Mouse (Mus musculus) midbrain, embryonic 10.5 days (tissue): ENCODE results near the gene Adamts18. TPM values are rescaled to one million over a fixed set of nuclear protein-coding genes. Genes with fewer than 3 reads are reported as not detected.
A peak's percentile ranks its signal among the peaks of the same experiment; 100 is the strongest.

Experiments
- DNase-seq: peaks from one replicate; pipeline ENCODE4 v3.0.0-alpha.2; 2017; ENCODE audit warnings: low spot score
- H3K27ac ChIP-seq: fragments of 300-500 bp; sonication (generic); replicated peaks from 2 replicates; pipeline ENCODE4 v1.5.1; 2016; ENCODE audit warnings: mild to moderate bottlenecking
- H3K27me3 ChIP-seq: fragments of 300-500 bp; sonication (generic); 2 replicates; pipeline ENCODE4 v1.6.1; 2016; ENCODE audit warnings: low read depth, mild to moderate bottlenecking; ENCODE audit not compliant: poor library complexity, severe bottlenecking
- H3K36me3 ChIP-seq: fragments of 300-500 bp; sonication (generic); 2 replicates; pipeline ENCODE4 v1.6.1; 2016; ENCODE audit warnings: mild to moderate bottlenecking, moderate library complexity
- H3K4me1 ChIP-seq: fragments of 300-500 bp; sonication (generic); 2 replicates; pipeline ENCODE4 v1.6.1; 2016
- H3K4me3 ChIP-seq: fragments of 300-500 bp; sonication (generic); 2 replicates; pipeline ENCODE4 v1.5.1; 2016; ENCODE audit warnings: mild to moderate bottlenecking, moderate library complexity
- H3K9me3 ChIP-seq: fragments of 300-500 bp; sonication (generic); replicated peaks from 2 replicates; pipeline ENCODE4 v1.6.1; 2016; ENCODE audit warnings: mild to moderate bottlenecking
- WGBS: fragments of 180-500 bp; shearing (Covaris S2); methylation state at CpG from one replicate; pipeline ENCODE4 v1.1.7; 2016; 5-methylcytosine and 5-hydroxymethylcytosine counted together
- polyA plus RNA-seq: library from polyadenylated mRNA; unstranded; fragments of >200 nt; fragmentation: Nextera tagmentation; extraction: Ambion mirVana; gene quantifications from 2 replicates; pipeline ENCODE4 v1.2.1, GENCODE M21; 2016

Gene Adamts18
- polyA plus RNA-seq, result 0.73 and 1.00 TPM in 2 replicates

DNA sequence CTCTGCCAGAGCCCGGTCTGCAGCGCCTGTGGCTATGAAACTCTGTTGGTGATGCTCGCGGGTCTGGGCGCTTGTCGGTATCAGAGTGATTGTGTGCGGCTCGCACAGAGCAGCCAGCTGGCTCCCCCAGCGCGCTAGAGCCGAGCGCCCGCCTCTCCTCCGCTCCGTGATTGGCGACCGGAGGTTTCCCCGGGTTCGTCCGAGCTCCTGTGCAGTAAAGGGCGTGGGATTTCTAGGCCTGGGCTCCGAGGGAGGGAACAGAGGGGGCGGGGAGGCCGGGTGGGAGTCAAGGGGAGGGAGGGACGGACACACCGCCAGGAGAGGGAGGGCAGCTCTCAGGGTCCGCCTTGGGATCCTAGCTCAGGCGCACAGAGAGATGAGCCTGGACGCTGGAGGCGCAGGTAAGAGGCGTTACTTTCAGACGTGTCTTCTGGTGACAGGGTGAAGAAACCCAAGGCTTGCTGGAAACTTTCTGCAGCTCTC lies at the start of gene Adamts18:
Gene Adamts18, minus strand, starts transcription at position 86 of the 483 bp plus-strand sequence.
- Histone ChIP-seq H3K9me3 (peaks cover 5% of the 10 kb centered on the region; the same call in 1 of the 2 replicates), H3K36me3 (no peaks in the 10 kb centered on the region), H3K27ac (peak within 1 kb of the TSS; percentile 75), H3K4me1 (peaks cover 17% of the 10 kb centered on the region), H3K4me3 (peak within 1 kb of the TSS; percentile 79), H3K27me3 (peaks cover 54% of the 10 kb centered on the region)
- under 1% methylated on average over 32 of the region's 32 CpGs for WGBS
- peak; percentile 58 for DNase-seq

DNA sequence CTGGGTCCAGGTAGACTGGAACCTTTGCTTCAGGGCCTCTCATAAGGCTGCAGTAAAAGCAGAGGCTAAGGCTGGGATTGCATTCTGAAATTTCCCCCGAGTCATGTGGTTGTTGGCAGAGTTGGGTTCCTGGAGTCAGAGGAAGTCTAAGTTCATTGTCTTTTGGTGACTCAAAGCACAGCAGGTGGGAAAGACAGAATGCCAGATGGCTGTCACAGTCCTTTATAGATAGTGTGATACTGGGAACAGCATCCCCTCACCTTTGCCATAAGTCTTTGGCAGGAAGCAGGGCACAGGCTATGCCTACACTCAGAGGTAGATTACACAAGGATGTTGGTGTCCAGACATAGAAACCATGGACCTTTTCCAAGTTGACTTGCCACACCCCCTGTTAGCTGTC lies 47.9 kb upstream of the Adamts18 start:
- H3K9me3 ChIP-seq, result no peaks in the 10 kb centered on the region
- WGBS, result 69% methylated on average over 1 of the region's 1 CpGs
- H3K4me1 ChIP-seq, result no peaks in the 10 kb centered on the region
- H3K36me3 ChIP-seq, result no peaks in the 10 kb centered on the region
- no peak for DNase-seq
- no peaks in the 10 kb centered on the region for H3K27me3 ChIP-seq
- H3K4me3 ChIP-seq, result no peak overlapping the region
- H3K27ac ChIP-seq, result no peak overlapping the region

DNA sequence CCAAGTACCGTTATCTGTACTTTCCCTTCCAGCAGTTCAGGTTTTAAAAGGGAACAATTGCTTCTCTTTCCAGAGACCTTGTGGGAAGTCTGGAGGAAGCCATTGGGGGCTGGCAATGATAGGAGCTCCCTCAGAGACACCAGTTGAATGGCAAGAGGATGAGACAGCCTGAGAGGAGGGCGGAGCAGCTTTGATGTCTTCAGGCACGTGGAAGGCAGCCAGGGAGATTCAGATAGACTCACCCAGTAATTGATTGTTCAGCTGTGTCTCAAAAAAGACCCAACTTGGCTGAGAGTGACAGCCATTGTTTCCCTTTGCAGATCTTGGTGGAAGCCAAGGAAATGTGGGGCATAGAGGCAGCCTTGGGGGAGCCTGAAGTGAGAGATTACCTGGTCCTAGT lies 42.8 kb upstream of the Adamts18 start:
- Histone ChIP-seq H3K9me3 (no peaks in the 10 kb centered on the region), H3K4me3 (no peak overlapping the region), H3K36me3 (no peaks in the 10 kb centered on the region), H3K4me1 (no peaks in the 10 kb centered on the region), H3K27me3 (no peaks in the 10 kb centered on the region), H3K27ac (no peak overlapping the region)
- no peak for DNase-seq
- WGBS, result 53% methylated on average over 3 of the region's 3 CpGs

DNA sequence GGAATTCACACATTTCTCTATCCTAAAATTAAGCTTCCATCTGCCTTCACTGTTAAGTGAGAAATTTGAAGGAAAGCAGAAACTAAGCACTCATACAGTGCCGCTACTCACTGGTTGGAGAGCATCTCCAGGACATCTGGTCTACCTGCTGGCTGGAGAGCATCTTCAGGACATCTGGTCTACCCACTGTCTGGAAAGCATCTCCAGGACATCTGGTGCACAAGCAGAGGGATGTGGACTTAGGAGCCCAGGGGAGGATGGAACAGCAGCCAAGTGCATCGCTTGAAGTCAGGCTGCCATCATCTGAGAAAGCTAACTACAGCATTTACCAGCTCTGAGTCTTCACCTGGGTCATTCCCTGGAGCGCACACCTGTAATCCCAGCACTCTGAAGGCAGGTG lies 38.0 kb upstream of the Adamts18 start:
- no peaks in the 10 kb centered on the region for H3K36me3 ChIP-seq
- WGBS, result 91% methylated on average over 3 of the region's 3 CpGs
- no peak overlapping the region for H3K27ac ChIP-seq

DNA sequence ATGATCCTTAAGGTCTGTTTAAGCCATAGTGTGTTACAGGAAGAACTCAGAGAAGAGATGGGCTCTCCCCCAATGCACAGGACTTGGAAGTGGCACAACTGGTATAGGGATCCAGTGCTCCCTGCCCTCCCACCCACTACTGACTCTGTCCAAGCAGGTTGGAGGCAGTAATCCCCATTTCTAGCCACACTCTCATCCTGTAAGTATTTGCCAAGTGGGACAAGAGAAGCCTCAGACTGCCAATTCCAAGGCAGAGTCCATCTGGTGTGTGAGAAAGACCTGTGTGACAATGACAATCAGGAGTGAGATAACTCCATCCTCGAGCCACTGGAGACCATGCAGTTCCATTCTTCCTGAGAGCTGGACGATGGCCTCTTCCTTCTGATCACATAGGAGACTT lies 36.6 kb upstream of the Adamts18 start:
- peaks cover 16% of the 10 kb centered on the region for H3K4me1 ChIP-seq
- no peaks in the 10 kb centered on the region for H3K9me3 ChIP-seq
- H3K27me3 ChIP-seq, result peaks cover 19% of the 10 kb centered on the region
- no peak overlapping the region for H3K4me3 ChIP-seq
- 76% methylated on average over 2 of the region's 2 CpGs for whole genome bisulfite sequencing
- no peaks in the 10 kb centered on the region for H3K36me3 ChIP-seq
- no peak for DNase-seq
- H3K27ac ChIP-seq, result no peak overlapping the region; the same call in 1 of the 2 replicates

More for the DNA sequence above, 38.0 kb upstream of the Adamts18 start:
- DNase-seq, result no peak
- H3K27me3 ChIP-seq, result peaks cover 18% of the 10 kb centered on the region
- peaks cover 16% of the 10 kb centered on the region for H3K4me1 ChIP-seq
- no peak overlapping the region for H3K4me3 ChIP-seq
- H3K9me3 ChIP-seq, result no peaks in the 10 kb centered on the region

DNA sequence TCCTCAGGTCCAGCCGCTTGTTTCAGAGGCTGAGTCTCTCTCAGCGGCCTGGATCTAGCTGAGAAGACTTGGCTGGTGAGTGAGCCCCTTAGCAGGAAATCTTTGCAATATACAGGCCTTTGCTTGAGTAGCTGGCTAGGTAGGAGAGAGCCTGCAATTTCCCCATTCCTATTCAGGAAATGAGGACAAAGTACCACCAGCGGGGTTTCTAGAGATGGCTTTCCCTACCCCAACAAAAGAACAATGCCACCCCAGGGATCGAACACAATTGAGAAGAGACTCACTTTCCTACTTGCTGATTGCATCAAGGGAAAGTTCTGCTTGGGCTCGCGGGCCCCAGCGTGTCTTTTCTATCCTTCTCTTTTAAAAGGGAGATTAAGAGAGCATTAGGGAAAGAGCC lies 35.5 kb upstream of the Adamts18 start:
- Histone ChIP-seq H3K4me1 (peaks cover 16% of the 10 kb centered on the region), H3K27me3 (peaks cover 19% of the 10 kb centered on the region), H3K4me3 (no peak overlapping the region), H3K36me3 (no peaks in the 10 kb centered on the region), H3K27ac (0 out of 2 replicates have a peak overlapping the region, but pooled peaks have one; percentile 23), H3K9me3 (no peaks in the 10 kb centered on the region)
- WGBS, result 9% methylated on average over 7 of the region's 7 CpGs
- peak; percentile 41 for DNase-seq

DNA sequence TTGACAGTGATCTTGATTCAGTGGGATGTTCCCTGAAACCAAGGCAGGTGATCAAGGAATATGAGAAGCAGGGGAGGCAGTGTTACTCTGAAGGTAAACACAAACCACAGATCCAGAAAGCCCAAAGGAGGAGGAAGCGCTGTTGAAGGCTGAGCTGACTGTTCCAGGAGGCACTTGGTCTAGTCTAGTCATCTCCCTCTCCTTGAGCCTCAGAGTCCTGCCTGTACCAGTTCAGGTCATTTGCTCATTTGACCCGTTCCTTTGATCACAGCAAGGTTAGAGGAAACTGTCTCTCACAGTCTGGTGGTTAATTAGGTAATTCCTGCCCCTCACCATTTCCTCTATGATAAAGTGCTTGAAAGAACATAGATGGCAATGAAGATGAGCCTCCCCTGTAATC lies 34.0 kb upstream of the Adamts18 start:
- H3K27ac ChIP-seq, result no peak overlapping the region
- no peak overlapping the region for H3K4me3 ChIP-seq
- DNase-seq, result no peak
- no peaks in the 10 kb centered on the region for H3K36me3 ChIP-seq
- WGBS, result 86% methylated on average over 2 of the region's 2 CpGs
- peaks cover 16% of the 10 kb centered on the region for H3K4me1 ChIP-seq
- H3K9me3 ChIP-seq, result no peaks in the 10 kb centered on the region
- H3K27me3 ChIP-seq, result peaks cover 19% of the 10 kb centered on the region

DNA sequence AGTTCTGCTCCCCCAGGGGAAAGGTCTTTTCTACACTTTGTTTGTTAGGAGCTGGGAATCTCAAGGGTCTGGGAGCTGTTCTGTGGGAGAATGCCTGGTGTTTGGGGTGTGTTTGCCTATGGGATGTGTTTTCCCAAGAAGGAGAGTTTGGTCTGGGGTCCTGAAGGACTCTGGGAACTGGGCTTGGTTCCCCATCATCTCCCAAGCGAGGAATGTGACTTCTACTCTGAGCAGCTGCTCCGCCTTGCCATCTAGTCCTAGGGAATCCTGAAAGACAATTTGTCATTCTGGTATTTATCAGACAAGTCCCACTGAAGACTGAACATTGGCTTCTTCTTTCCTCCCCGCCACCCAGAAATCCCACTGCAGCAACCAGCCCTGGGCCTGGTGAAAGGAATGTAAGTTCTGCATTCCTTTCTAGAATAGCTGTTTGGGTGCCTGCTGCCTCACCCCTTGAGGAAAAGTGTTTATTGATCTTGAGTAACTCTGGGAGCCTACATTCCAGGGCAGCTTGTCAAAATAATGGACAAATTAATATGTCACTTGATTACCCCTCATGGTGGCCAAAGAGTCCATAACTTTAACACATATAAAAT lies 30.0 kb upstream of the Adamts18 start:
- Histone ChIP-seq H3K36me3 (no peaks in the 10 kb centered on the region), H3K9me3 (no peaks in the 10 kb centered on the region), H3K27me3 (peaks cover 19% of the 10 kb centered on the region), H3K4me3 (no peak overlapping the region), H3K27ac (no peak overlapping the region), H3K4me1 (no peaks in the 10 kb centered on the region)
- DNase-seq, result no peak
- WGBS, result 74% methylated on average over 3 of the region's 3 CpGs

DNA sequence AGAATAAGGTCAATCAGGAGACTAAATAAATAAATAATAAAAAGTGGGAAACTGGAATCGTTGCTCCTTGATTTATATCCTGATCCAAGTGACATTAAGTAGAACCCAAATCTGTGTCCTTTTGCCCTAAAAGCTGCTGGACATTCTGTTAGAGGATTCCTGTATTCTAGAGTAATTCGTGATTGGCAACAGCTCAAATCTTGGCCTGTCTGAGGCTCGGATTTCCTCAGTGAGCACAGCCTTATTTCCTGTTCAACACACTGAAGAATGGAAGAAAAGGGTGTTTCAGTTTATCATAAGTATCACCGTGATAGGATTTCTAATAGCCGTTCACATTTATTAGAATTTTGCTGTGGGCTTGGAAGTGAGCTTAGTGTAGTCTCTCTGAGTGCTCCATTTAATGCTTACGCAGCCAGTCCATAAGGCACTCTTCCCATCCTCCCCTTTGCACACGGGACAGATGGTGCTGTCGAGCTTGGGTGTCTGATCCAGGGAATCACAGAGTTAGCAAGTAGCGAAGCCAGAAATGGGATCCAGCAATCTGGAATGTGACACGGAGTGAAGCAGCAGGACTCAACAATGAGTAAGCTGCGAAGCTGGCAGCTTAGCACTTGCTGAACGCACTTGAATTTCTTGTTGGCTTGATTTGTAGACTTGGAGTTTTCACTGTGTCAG lies 25.0 kb upstream of the Adamts18 start:
- Histone ChIP-seq H3K4me3 (no peak overlapping the region), H3K27me3 (no peaks in the 10 kb centered on the region), H3K4me1 (no peaks in the 10 kb centered on the region), H3K9me3 (no peaks in the 10 kb centered on the region), H3K27ac (no peak overlapping the region), H3K36me3 (no peaks in the 10 kb centered on the region)
- WGBS, result 90% methylated on average over 12 of the region's 12 CpGs
- DNase-seq, result no peak

DNA sequence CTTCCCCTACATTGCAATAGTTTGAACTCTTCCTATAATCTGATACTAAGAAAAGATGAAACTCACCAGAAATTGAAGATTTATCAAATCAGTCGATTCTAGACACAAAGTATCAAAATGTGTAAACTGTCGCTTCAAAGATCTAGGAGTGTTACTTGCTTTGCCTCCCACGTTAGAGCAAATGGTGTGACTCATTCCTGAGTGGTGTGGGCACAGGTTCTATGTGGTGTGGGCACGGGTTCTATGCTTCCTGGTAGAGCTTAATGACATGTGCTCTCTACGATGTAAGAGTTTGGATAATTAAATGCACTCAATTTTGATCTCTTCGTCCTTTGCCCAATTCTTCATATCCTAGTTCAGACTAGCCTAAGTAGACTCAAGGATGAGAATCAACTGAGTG lies 23.9 kb upstream of the Adamts18 start:
- Histone ChIP-seq H3K4me1 (no peaks in the 10 kb centered on the region), H3K27me3 (no peaks in the 10 kb centered on the region), H3K9me3 (no peaks in the 10 kb centered on the region), H3K4me3 (no peak overlapping the region), H3K36me3 (no peaks in the 10 kb centered on the region), H3K27ac (no peak overlapping the region)
- DNase-seq, result no peak
- 91% methylated on average over 6 of the region's 6 CpGs for WGBS

DNA sequence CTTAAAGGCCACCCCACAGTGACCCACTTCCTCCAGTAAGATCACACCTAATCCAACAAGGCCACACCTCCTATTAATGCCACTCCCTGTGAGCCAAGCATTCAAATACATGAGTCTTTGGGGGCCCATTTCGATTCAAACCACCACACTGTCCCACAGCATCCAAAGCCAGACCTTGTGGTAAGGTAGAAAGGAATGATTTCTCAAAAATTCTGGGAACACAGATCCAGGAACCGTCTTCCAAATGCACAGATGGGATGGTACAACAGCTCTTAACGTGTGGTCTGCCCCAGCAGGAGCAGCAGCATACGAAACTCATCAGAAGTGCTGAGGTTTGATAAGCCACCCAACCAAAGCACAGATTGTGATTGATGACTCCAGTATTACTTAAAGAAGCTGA lies 18.0 kb upstream of the Adamts18 start:
- no peak overlapping the region for H3K27ac ChIP-seq
- no peaks in the 10 kb centered on the region for H3K9me3 ChIP-seq
- H3K4me3 ChIP-seq, result no peak overlapping the region
- no peaks in the 10 kb centered on the region for H3K27me3 ChIP-seq
- no peaks in the 10 kb centered on the region for H3K4me1 ChIP-seq
- WGBS, result 84% methylated on average over 4 of the region's 4 CpGs
- H3K36me3 ChIP-seq, result no peaks in the 10 kb centered on the region
- DNase-seq, result no peak

DNA sequence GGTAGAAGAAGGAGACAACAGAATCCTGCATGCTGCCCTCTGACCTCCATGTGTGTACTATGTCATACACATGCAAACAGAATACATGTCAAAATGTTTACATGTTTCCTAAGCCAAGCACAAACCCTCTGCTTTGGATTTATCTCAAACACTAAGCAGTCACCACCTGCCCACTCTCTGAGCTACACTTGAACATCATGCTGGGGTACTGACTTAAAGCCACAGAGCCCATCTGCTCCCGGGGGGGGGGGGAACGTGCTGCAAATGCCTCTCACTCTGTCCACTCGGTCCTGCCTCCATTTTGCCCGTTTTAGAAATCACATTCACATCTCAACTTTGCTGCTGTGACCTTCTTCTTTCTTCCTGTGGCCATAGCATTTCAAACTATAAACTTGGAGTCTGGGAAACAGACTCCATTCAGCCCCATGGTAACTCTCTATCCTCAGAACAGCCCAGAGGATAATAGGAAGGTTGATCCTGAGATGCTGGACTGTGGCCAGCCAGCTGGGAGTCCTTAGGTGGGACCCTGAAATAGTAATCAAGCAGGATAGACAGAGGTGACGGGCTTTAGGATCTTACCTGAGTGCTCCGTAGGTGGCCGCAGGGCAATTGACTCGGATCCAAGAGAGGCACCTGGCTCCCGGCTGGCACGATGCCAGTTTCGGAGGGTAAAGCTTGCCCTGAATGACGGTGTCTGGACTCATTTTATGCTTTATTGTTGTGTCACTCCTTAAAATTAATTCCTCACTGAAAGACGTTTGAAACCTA lies 17.0 kb upstream of the Adamts18 start:
- Histone ChIP-seq H3K27ac (no peak overlapping the region), H3K4me1 (no peaks in the 10 kb centered on the region), H3K9me3 (no peaks in the 10 kb centered on the region), H3K36me3 (no peaks in the 10 kb centered on the region), H3K4me3 (no peak overlapping the region), H3K27me3 (no peaks in the 10 kb centered on the region)
- no peak for DNase-seq
- WGBS, result 86% methylated on average over 13 of the region's 13 CpGs
